Mouse (Mus musculus): ENCODE data around the gene Jam2.

The Jam2 gene

DNA sequence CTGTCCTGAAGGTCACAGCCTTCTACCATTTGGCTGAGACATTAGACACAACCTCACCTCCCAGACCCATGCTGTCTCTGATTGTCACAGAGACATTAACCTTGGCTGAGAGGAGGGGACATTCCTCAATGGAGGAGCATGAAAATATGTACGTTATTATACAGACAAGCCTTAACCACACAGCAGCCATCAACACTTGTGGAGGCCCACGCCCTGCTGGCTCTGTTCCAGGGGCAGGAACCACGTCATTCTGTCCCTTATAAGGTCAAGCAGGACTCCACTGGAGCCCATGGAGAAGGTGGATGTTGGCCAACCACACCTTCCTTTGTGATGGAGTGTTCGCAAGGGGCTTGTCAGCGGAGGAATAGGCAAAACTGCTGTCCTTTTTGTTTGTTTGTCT, 5.8 kb downstream of the Jam2 start:
- no peak for DNase-seq (ENCODE audit: low spot score)

- no peak for DNase-seq (ENCODE audit: low spot score)
Measured at GRCm38 (mm10) chr16:84783279-84783678, 9.4 kb downstream of the Jam2 start.

- no peak for DNase-seq (ENCODE audit: low spot score)
Measured at GRCm38 (mm10) chr16:84784966-84785365, 11.0 kb downstream of the Jam2 start.

GRCm38 (mm10) chr16:84790595-84791165, 16.8 kb downstream of the Jam2 start:
- no peak for DNase-seq (ENCODE audit: low spot score)

- no peak for DNase-seq (ENCODE audit: low spot score)
Measured at GRCm38 (mm10) chr16:84793401-84793800, 19.5 kb downstream of the Jam2 start.

GRCm38 (mm10) chr16:84795337-84795736, 21.4 kb downstream of the Jam2 start:
- DNase-seq (ENCODE audit: low spot score): no peak

DNA sequence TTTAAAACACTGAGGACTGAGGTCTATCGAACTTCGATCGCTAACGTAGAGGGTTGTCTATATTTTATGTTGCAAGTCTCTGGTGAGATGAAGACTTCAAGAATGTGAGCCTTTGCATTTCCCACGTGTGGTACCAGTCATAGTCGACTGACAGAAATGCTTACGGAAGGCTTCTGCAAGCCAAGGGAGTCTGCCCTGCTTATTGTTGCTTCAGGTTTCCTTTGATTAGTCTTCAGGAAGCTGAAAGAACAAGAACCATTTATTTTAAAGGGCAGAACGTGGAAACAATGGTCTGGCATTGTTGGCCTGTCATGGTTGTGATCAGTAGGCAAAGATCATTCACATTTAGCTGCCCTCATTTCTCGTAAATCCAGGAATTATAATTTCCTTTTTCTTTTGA, 22.8 kb downstream of the Jam2 start:
- DNase-seq (ENCODE audit: low spot score): no peak

GRCm38 (mm10) chr16:84800038-84800437, 26.1 kb downstream of the Jam2 start:
- no peak for DNase-seq (ENCODE audit: low spot score)

- peak; percentile 32 for DNase-seq (ENCODE audit: low spot score)
Measured at GRCm38 (mm10) chr16:84802217-84802616, 28.3 kb downstream of the Jam2 start.

DNA sequence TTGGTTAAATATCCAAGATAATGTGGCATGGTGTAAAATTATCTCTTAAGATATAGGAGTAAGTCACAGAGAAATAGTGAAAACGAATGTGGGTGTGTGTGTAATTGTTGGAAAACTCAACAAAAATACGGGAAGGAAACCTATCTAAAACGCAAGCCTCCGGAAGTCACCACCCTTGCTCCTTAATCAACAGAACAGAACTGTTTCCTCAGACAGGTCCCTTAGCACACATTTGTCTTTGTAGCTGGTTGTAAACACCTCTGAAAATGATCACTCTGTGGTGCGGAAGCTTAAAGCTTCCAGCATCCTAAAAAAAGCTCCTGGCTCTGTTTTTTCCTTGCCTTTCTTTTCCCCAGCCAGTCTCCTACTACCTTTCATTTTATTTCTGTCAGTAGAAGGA, 30.9 kb downstream of the Jam2 start:
- no peak for DNase-seq (ENCODE audit: low spot score)

DNA sequence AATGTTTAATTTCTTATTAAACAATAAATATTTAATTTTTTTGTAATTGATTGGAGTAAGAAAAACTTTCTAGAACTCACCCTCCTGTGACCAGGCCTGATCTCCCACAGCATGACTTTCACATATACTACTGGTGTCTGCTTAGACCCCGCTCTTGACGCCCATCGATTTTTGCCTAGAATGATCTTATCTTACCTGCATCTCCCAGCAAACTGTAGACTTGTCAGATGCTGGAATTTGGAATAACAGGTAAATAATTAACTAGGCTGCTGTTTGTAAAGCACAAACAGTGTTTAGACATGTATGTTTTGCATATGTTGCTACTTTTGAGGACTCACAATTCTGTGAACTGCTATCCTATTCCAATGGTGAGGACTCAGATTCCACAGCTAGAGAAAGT, 32.3 kb downstream of the Jam2 start:
- DNase-seq (ENCODE audit: low spot score): no peak

GRCm38 (mm10) chr16:84807874-84808273, 34.0 kb downstream of the Jam2 start:
- DNase-seq (ENCODE audit: low spot score): no peak

DNA sequence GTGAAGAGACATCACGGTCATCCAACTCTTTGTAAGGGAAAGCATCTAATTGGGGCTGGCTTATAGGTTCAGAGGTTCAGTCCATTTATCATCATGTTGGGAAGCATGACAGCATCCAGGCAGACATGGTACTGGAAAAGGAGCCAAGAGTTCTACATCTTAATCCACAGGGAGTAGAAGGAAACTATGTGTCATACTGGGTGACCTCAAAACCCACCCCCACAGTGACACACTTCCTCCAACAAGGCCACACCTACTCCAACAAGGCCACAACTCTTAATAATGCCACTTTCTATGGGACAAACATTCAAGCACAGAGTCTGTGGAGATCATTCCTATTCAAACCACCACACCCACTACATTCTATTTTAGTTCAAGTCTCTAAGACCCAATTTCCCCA, 36.3 kb downstream of the Jam2 start:
- no peak for DNase-seq (ENCODE audit: low spot score)

DNA sequence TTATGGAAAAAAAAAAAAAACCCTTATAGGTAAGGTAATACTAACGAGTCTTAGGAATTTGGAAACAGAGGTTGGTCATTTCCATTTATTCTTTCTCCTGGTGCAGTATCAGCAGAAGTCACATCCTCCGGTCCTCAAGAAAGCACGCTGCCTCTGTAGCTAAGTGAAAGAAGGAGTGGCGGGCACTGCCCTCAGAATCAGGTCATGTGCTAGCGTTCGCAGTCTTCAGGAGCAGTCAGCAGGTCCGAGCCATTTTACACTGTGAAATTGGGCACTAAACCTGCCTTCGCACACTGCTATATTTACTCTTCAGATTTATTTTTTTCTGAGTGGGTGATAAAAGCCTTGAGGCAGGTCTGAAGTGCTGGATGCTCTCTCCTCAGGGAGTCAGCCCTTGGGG, 39.9 kb downstream of the Jam2 start:
- no peak for DNase-seq (ENCODE audit: low spot score)

DNA sequence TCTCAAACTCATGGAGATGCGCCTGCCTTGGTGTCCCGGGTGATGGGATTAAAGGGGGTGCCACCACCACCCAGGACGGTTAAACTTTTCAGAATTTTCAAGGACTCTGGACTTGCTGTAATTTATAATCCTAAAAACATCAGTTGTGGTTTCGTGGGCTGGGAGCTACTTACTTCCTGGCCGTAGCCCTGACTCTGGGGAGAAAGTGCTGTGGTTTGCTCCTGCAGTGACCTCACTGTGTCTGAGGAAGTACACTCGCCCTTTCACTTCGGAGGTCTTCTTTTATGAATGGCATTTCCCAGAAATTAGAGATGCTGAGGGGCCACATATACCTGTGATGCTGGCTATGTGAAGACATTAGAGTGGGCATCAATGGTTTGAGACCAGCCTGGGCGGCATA, 40.6 kb downstream of the Jam2 start:
- no peak for DNase-seq (ENCODE audit: low spot score)

DNA sequence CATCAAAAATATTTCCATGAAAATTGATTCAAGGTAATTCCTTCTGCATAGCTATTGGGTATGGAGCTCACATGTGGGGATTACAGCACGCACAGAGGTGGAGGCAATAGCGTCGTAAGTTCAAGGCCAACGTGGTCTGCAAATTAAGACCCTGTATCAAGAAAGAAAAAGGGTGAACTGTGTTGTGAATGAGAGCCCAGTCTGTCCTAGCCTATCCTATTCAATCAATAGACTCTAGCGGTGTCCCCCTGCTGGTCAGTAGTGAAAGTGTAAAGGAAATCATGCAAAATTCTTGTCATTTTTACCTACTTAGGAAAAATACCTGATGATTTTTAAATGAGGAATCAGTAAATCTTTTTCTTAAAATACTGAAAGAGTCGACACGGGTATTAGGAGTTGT, 43.5 kb downstream of the Jam2 start:
- no peak for DNase-seq (ENCODE audit: low spot score)

GRCm38 (mm10) chr16:84825009-84825408, 51.1 kb downstream of the Jam2 start:
- DNase-seq (ENCODE audit: low spot score): peak; percentile 22

GRCm38 (mm10) chr16:84831696-84832095, 57.8 kb downstream of the Jam2 start:
- DNase-seq (ENCODE audit: low spot score): no peak

- no peak for DNase-seq (ENCODE audit: low spot score)
Measured at GRCm38 (mm10) chr16:84832736-84833135, 58.8 kb downstream of the Jam2 start.

DNA sequence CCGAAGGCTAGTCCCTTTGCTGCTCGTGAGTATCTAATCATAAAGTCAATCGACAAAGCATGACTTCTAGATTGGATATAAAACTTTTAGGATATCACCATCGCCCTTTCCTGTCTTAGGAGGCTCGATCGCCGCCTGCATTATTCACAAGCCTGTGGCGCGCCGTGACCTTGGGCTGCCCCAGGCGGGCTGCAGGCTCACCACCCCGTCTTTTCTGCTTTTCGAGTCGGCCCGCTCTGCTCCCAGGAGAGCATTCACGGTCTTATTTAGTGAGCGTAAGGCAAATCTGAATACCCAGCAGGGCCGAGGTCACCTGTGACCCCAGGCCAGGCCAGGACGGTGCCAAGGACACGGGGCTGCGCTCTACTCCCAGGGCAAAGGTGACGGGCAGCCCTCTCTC, 60.4 kb downstream of the Jam2 start:
- no peak for DNase-seq (ENCODE audit: low spot score)

DNA sequence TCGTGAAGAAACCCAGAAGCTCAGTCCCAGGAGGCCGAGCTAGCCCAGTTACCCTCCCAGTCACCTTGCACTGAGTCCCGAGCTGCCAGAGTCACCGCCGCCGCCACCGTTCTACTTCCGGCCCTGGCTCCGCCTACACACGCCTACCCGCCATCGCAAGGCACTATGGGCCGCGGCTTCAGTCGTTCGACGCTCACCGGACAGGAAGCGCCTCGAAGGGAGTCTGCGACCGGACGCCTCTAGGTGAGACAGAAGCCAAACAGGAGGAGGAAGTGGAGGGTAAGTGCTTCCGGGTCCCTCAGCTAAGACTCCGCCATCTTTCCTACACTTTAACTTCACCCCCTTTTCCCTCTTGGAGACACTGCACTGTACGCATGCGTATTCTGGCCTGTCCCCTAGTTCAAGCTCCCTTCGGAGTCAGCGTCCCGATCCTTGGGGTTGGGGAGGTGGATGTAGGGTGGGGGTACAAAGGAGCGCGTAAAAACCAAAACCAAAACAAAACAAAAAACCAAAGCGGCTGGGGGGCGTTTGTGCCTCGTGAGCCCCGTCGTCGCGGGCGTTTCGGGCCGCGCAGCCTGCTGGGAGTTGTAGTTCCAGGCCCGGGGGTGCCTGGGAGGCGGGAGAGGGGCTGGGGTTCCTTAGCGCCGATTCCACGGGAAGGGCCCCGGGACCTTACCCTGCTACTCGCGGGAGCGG, 61.0 kb downstream of the Jam2 start, which contains the start of gene Gabpa:
Gabpa (plus strand) TSS at position 181 of the 696 bp plus-strand sequence.
- peak; percentile 71 for DNase-seq (ENCODE audit: low spot score)

DNA sequence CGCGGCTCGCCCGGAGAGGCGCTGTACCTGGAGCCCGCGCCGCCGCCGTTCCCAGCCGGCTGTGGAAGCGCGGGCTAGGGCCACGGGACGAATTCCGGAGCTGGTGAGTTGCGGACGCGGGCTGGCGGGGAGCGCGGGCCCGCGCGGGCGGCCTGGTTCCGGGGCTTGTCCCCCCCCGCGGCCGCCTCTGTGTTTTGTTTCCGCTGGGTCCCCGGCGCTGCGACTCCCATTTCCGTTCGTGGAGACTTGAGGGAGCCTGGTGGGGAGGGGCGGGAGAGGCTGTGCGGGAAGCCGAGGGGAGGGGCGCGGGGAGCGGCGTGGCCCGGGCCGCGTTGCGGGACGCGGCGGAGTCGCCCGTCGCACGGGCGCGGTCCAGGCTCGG, 61.5 kb downstream of the Jam2 start, which contains the start of gene Atp5j:
Atp5j (minus strand) TSS at position 185 of the 382 bp plus-strand sequence.
- peak; percentile 73 for DNase-seq (ENCODE audit: low spot score)

GRCm38 (mm10) chr16:84835823-84836743, 62.2 kb downstream of the Jam2 start:
- peak; percentile 42 for DNase-seq (ENCODE audit: low spot score)
